Mouse (Mus musculus): ENCODE measurements around the gene H2al1j. TPM values are rescaled to one million over a fixed set of nuclear protein-coding genes. Genes with fewer than 3 reads are reported as not detected.
"Not testable (repeated sequence)": the region's sequence is repeated elsewhere in the genome, so short reads cannot be mapped to it uniquely, and the experiment has no call there.

H2al1j gene
- polyA plus RNA-seq, 1 experiment from 2014 or later: not detected

- not testable (repeated sequence) for H3K9me3 ChIP-seq (ENCODE audit: low read length); H3K9ac ChIP-seq (replicated peaks; ENCODE audit: low read length); H3K4me2 ChIP-seq (replicated peaks; ENCODE audit: low read depth, low read length); H3K27me3 ChIP-seq (ENCODE audit: insufficient read depth, low read length); H3K4me1 ChIP-seq (ENCODE audit: insufficient read depth, low read length); H3K4me3 ChIP-seq (ENCODE audit: low read length); H3K36me3 ChIP-seq (ENCODE audit: insufficient read depth, low read length); ATAC-seq (ENCODE audit: low FRiP score, low TSS enrichment); H3K27ac ChIP-seq (ENCODE audit: low read length)
- WGBS: no CpG with 5 or more reads among the region's 3 CpGs
Measured at GRCm38 (mm10) chrX:11317956-11318355, 9.7 kb upstream of the H2al1j start, which contains the start of gene H2al1g. H2al1g (plus strand) TSS chrX:11318256.

GRCm38 (mm10) chrX:11321192-11321591 is 6.4 kb upstream of the H2al1j start, which contains the start of gene H2al1h:
H2al1h (plus strand) TSS chrX:11321492.
- H3K4me3 ChIP-seq (ENCODE audit: low read length); H3K27ac ChIP-seq (ENCODE audit: low read length); H3K9ac ChIP-seq (replicated peaks; ENCODE audit: low read length); H3K9me3 ChIP-seq (ENCODE audit: low read length); H3K36me3 ChIP-seq (ENCODE audit: insufficient read depth, low read length); ATAC-seq (ENCODE audit: low FRiP score, low TSS enrichment); H3K27me3 ChIP-seq (ENCODE audit: insufficient read depth, low read length); H3K4me2 ChIP-seq (replicated peaks; ENCODE audit: low read depth, low read length); H3K4me1 ChIP-seq (ENCODE audit: insufficient read depth, low read length): not testable (repeated sequence)
- no CpG with 5 or more reads among the region's 6 CpGs for WGBS

GRCm38 (mm10) chrX:11324359-11324758 is 3.3 kb upstream of the H2al1j start, which contains the start of gene H2al1i:
H2al1i (plus strand) TSS chrX:11324659.
- H3K4me1 ChIP-seq (ENCODE audit: insufficient read depth, low read length); ATAC-seq (ENCODE audit: low FRiP score, low TSS enrichment); H3K27me3 ChIP-seq (ENCODE audit: insufficient read depth, low read length); H3K27ac ChIP-seq (ENCODE audit: low read length); H3K9me3 ChIP-seq (ENCODE audit: low read length); H3K36me3 ChIP-seq (ENCODE audit: insufficient read depth, low read length); H3K4me2 ChIP-seq (replicated peaks; ENCODE audit: low read depth, low read length); H3K4me3 ChIP-seq (ENCODE audit: low read length); H3K9ac ChIP-seq (replicated peaks; ENCODE audit: low read length): not testable (repeated sequence)
- WGBS: 71% methylated on average over 1 of the region's 5 CpGs

GRCm38 (mm10) chrX:11345762-11346161 is 18.1 kb downstream of the H2al1j start:
- no peak for ATAC-seq (ENCODE audit: low FRiP score, low TSS enrichment)
- Histone ChIP-seq H3K9me3 (ENCODE audit: low read length) (no peaks in the 10 kb centered on the region), H3K27me3 (ENCODE audit: insufficient read depth, low read length) (no peaks in the 10 kb centered on the region; the same call in 1 of the 2 replicates), H3K4me2 (replicated peaks; ENCODE audit: low read depth, low read length) (no peak overlapping the region), H3K4me3 (ENCODE audit: low read length) (no peak overlapping the region), H3K27ac (ENCODE audit: low read length) (no peak overlapping the region), H3K9ac (replicated peaks; ENCODE audit: low read length) (no peak overlapping the region), H3K36me3 (ENCODE audit: insufficient read depth, low read length) (no peaks in the 10 kb centered on the region), H3K4me1 (ENCODE audit: insufficient read depth, low read length) (no peaks in the 10 kb centered on the region)
- 73% methylated on average over 9 of the region's 9 CpGs for WGBS

- Histone ChIP-seq H3K4me2 (replicated peaks; ENCODE audit: low read depth, low read length) (no peak overlapping the region), H3K27me3 (ENCODE audit: insufficient read depth, low read length) (peaks cover 2% of the 10 kb centered on the region; the same call in 1 of the 2 replicates), H3K9ac (replicated peaks; ENCODE audit: low read length) (no peak overlapping the region), H3K36me3 (ENCODE audit: insufficient read depth, low read length) (no peaks in the 10 kb centered on the region), H3K4me3 (ENCODE audit: low read length) (no peak overlapping the region), H3K4me1 (ENCODE audit: insufficient read depth, low read length) (no peaks in the 10 kb centered on the region), H3K27ac (ENCODE audit: low read length) (no peak overlapping the region), H3K9me3 (ENCODE audit: low read length) (no peaks in the 10 kb centered on the region)
- no peak for ATAC-seq (ENCODE audit: low FRiP score, low TSS enrichment)
- 89% methylated on average over 3 of the region's 3 CpGs for WGBS
Measured at GRCm38 (mm10) chrX:11346756-11347155, 19.1 kb downstream of the H2al1j start.

GRCm38 (mm10) chrX:11360823-11361222 is 33.2 kb downstream of the H2al1j start:
- no peak overlapping the region for H3K4me3 ChIP-seq (ENCODE audit: low read length)
- 82% methylated on average over 6 of the region's 6 CpGs for WGBS
- H3K9me3 ChIP-seq (ENCODE audit: low read length): no peaks in the 10 kb centered on the region
- H3K36me3 ChIP-seq (ENCODE audit: insufficient read depth, low read length): no peaks in the 10 kb centered on the region
- H3K4me1 ChIP-seq (ENCODE audit: insufficient read depth, low read length): no peaks in the 10 kb centered on the region
- peaks cover 18% of the 10 kb centered on the region; the same call in 1 of the 2 replicates for H3K27me3 ChIP-seq (ENCODE audit: insufficient read depth, low read length)
- no peak overlapping the region for H3K4me2 ChIP-seq (replicated peaks; ENCODE audit: low read depth, low read length)
- ATAC-seq (ENCODE audit: low FRiP score, low TSS enrichment): no peak
- no peak overlapping the region for H3K9ac ChIP-seq (replicated peaks; ENCODE audit: low read length)
- no peak overlapping the region for H3K27ac ChIP-seq (ENCODE audit: low read length)

- WGBS: 86% methylated on average over 2 of the region's 2 CpGs
Measured at GRCm38 (mm10) chrX:11361261-11361660, 33.6 kb downstream of the H2al1j start.

GRCm38 (mm10) chrX:11363890-11364289 is 36.3 kb downstream of the H2al1j start:
- Histone ChIP-seq H3K36me3 (ENCODE audit: insufficient read depth, low read length) (no peaks in the 10 kb centered on the region), H3K4me2 (replicated peaks; ENCODE audit: low read depth, low read length) (no peak overlapping the region), H3K9me3 (ENCODE audit: low read length) (no peaks in the 10 kb centered on the region), H3K4me3 (ENCODE audit: low read length) (no peak overlapping the region), H3K4me1 (ENCODE audit: insufficient read depth, low read length) (no peaks in the 10 kb centered on the region), H3K27ac (ENCODE audit: low read length) (no peak overlapping the region), H3K9ac (replicated peaks; ENCODE audit: low read length) (no peak overlapping the region), H3K27me3 (ENCODE audit: insufficient read depth, low read length) (peaks cover 19% of the 10 kb centered on the region; the same call in 1 of the 2 replicates)
- WGBS: 72% methylated on average over 6 of the region's 6 CpGs
- ATAC-seq (ENCODE audit: low FRiP score, low TSS enrichment): no peak

More at GRCm38 (mm10) chrX:11361261-11361660, 33.6 kb downstream of the H2al1j start:
- Histone ChIP-seq H3K4me3 (ENCODE audit: low read length) (no peak overlapping the region), H3K4me1 (ENCODE audit: insufficient read depth, low read length) (no peaks in the 10 kb centered on the region), H3K9me3 (ENCODE audit: low read length) (no peaks in the 10 kb centered on the region), H3K27ac (ENCODE audit: low read length) (no peak overlapping the region), H3K9ac (replicated peaks; ENCODE audit: low read length) (no peak overlapping the region), H3K36me3 (ENCODE audit: insufficient read depth, low read length) (no peaks in the 10 kb centered on the region), H3K27me3 (ENCODE audit: insufficient read depth, low read length) (peaks cover 17% of the 10 kb centered on the region; the same call in 1 of the 2 replicates), H3K4me2 (replicated peaks; ENCODE audit: low read depth, low read length) (no peak overlapping the region)
- ATAC-seq (ENCODE audit: low FRiP score, low TSS enrichment): no peak

GRCm38 (mm10) chrX:11365151-11365550 is 37.5 kb downstream of the H2al1j start:
- no peak overlapping the region for H3K27ac ChIP-seq (ENCODE audit: low read length)
- H3K9ac ChIP-seq (replicated peaks; ENCODE audit: low read length): no peak overlapping the region
- H3K36me3 ChIP-seq (ENCODE audit: insufficient read depth, low read length): no peaks in the 10 kb centered on the region
- no peak for ATAC-seq (ENCODE audit: low FRiP score, low TSS enrichment)
- H3K27me3 ChIP-seq (ENCODE audit: insufficient read depth, low read length): peaks cover 13% of the 10 kb centered on the region; the same call in 1 of the 2 replicates
- H3K4me1 ChIP-seq (ENCODE audit: insufficient read depth, low read length): no peaks in the 10 kb centered on the region
- WGBS: 65% methylated on average over 12 of the region's 12 CpGs
- no peak overlapping the region for H3K4me2 ChIP-seq (replicated peaks; ENCODE audit: low read depth, low read length)
- H3K4me3 ChIP-seq (ENCODE audit: low read length): no peak overlapping the region
- H3K9me3 ChIP-seq (ENCODE audit: low read length): no peaks in the 10 kb centered on the region

Measured in kidney, embryonic 16.5 days (tissue).